Mouse (Mus musculus) lung, adult 2 months (tissue): ENCODE data around the gene Fbxw5. TPM values are rescaled to one million over a fixed set of nuclear protein-coding genes. Genes with fewer than 3 reads are reported as not detected.

Source experiments
- DNase-seq: peaks from one replicate; pipeline ENCODE4 v3.0.0; 2022
- H3K4me1 ChIP-seq: fragments of 200-500 bp; 2 replicates; pipeline ENCODE4 v1.6.1; 2011; ENCODE audit warnings: low read length; ENCODE audit not compliant: control insufficient read depth, insufficient read depth
- H3K4me3 ChIP-seq: fragments of 200-500 bp; replicated peaks from 2 replicates; pipeline ENCODE3; 2011; ENCODE audit warnings: low read depth, mild to moderate bottlenecking, control low read depth, low read length; ENCODE audit errors: extremely low read depth
- CTCF ChIP-seq: fragments of 200-500 bp; IDR thresholded peaks from 2 replicates; pipeline ENCODE4 v1.5.1; 2011; ENCODE audit warnings: mild to moderate bottlenecking, low read length, control low read depth; ENCODE audit not compliant: insufficient read depth
- POLR2A ChIP-seq: fragments of 200-500 bp; IDR thresholded peaks from 2 replicates; pipeline ENCODE4 v1.6.1; 2011; ENCODE audit warnings: low read depth, mild to moderate bottlenecking, control low read depth, low read length, borderline replicate concordance; ENCODE audit errors: extremely low read depth
- WGBS: fragments of 180-500 bp; shearing (Covaris S2); methylation state at CpG from one replicate; pipeline ENCODE4 v1.1.7; 2018; 5-methylcytosine and 5-hydroxymethylcytosine counted together
- polyA plus RNA-seq: library from polyadenylated mRNA; depleted of rRNA; stranded (reverse); fragments of >200 nt; gene quantifications from 2 replicates; pipeline ENCODE4 v1.2.3, GENCODE M21; 2012

Gene Fbxw5
- polyA plus RNA-seq, 1 experiment, result 37.4 TPM

DNA sequence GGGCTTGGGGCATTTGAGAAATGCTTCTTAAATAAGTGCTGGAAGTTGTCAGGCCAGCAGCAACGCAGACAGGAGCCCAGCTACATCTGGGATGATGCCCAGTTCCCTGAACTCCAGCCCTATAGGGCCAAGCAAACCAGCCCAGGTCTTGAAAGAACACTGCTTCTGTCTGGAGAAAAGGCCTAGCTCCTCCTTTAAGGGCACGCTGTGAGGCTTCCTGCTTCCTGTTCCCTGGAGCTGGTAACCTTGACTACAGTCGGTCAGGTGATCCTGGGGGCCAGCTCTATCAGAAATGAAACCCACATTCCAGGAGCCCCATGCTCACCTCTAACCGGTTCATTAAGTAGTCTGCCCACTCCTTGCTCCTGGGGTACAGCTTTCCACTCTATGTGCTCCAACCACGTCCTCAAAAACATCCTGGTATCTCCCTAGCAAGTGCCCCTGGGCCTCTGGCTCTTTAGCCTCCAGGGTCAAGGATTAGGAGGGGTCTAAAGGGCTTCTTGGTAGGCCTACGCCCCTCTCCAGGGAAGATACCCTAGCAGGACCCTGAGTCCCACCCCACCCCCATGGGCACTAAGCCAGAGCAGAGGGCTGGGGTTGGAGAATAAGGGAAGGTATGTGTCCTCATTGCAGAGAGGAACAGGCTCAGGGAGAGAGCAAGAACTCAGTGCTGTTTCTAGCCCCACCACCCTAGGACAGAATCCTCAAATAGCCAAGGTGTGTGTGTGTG, 2.5 kb upstream of the Fbxw5 start:
- Histone ChIP-seq H3K4me3 (no peak overlapping the region), H3K4me1 (peaks cover 9% of the 10 kb centered on the region)
- DNase-seq, result no peak
- WGBS, result 36% methylated on average over 6 of the region's 6 CpGs
- TF ChIP-seq POLR2A (no peak), CTCF (no peak)

- DNase-seq, result no peak
- peaks cover 9% of the 10 kb centered on the region for H3K4me1 ChIP-seq
- 70% methylated on average over 15 of the region's 15 CpGs for WGBS
- H3K4me3 ChIP-seq, result no peak overlapping the region
- no peak for TF ChIP-seq POLR2A
- TF ChIP-seq CTCF, result no peak
Measured at GRCm38 (mm10) chr2:25498622-25499478, 1.7 kb upstream of the Fbxw5 start.

DNA sequence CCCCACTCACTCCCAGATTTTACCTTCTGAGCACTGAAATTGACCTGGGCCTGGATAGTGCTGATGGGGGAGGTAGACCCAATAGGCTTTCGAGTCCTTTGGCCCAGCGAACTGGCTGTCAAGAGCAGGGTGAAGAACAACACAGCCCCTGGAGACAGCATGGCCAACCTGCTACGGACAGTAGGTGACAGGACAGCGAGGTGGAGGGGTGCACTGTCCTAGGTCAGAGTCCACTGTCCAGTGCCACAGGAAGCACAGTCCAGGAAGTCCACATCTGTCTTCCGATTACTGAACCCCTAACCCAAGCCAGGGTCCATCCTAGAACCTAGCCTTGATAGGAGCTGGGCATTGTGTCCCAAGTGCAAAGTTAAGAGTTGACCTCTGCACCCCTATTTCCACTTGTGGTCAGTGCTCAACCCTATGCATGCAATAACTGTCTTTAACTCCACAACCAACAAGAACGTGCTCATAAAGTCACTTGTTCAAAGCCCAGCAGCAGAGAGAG, 427 bp upstream of the Fbxw5 start:
- H3K4me3 ChIP-seq, result peak overlapping the region; percentile 37
- no peak for TF ChIP-seq CTCF
- TF ChIP-seq POLR2A, result no peak
- peaks cover 9% of the 10 kb centered on the region for H3K4me1 ChIP-seq
- no peak for DNase-seq
- WGBS, result 60% methylated on average over 6 of the region's 6 CpGs

GRCm38 (mm10) chr2:25501593-25502486, 1.3 kb downstream of the Fbxw5 start, which contains the start of gene C8g:
TSS of gene C8g (minus strand) at chr2:25501719.
- Histone ChIP-seq H3K4me1 (peaks cover 9% of the 10 kb centered on the region), H3K4me3 (peak within 1 kb of the TSS; percentile 81)
- WGBS, result 69% methylated on average over 20 of the region's 20 CpGs
- TF ChIP-seq CTCF (no peak), POLR2A (no peak)
- no peak for DNase-seq

DNA sequence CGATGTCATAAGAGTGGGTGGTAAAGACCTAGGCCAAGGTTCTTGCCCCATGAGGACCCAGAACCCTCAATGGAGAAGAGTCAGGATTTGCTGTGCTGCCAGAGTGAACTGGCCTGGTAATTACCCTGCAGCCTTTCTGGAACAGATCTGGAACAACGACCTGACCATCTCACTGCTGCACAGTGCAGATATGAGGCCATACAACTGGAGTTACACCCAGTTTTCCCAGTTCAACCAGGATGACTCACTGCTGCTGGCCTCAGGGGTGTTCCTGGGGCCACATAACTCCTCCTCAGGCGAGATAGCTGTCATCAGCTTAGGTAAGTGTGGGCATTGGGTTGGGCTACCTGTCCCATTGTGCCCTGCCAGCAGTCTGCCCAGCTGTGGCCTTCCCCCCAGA, 2.2 kb downstream of the Fbxw5 start:
- peaks cover 9% of the 10 kb centered on the region for H3K4me1 ChIP-seq
- no peak for DNase-seq
- H3K4me3 ChIP-seq, result no peak overlapping the region
- TF ChIP-seq CTCF, result no peak
- TF ChIP-seq POLR2A, result no peak
- 82% methylated on average over 3 of the region's 3 CpGs for WGBS

GRCm38 (mm10) chr2:25504538-25504937, 4.0 kb downstream of the Fbxw5 start:
- DNase-seq, result no peak
- H3K4me1 ChIP-seq, result peaks cover 9% of the 10 kb centered on the region
- no peak overlapping the region for H3K4me3 ChIP-seq
- TF ChIP-seq CTCF (no peak), POLR2A (no peak)
- 89% methylated on average over 19 of the region's 19 CpGs for WGBS

DNA sequence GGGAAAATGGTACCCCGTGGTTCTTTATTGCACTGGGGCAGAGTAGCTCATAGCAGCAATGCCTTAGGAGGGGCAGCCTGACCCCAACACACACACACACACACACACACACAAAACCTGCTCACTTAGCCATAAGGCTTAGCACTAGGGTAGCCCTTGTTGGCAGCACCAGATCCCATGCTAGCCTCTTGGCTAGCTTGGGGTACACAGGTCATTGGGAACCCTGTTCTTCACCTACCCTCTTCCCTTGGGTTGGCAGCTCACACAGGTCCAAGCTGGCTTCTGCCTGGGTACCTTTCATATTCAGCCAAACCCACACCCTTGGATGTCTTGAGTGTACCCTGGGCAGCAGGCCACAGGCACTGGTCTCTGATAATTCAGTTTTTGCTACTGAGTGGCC, 4.5 kb downstream of the Fbxw5 start:
- H3K4me3 ChIP-seq, result no peak overlapping the region
- TF ChIP-seq CTCF (no peak), POLR2A (no peak)
- H3K4me1 ChIP-seq, result peaks cover 8% of the 10 kb centered on the region
- DNase-seq, result no peak
- WGBS, result 88% methylated on average over 1 of the region's 1 CpGs

DNA sequence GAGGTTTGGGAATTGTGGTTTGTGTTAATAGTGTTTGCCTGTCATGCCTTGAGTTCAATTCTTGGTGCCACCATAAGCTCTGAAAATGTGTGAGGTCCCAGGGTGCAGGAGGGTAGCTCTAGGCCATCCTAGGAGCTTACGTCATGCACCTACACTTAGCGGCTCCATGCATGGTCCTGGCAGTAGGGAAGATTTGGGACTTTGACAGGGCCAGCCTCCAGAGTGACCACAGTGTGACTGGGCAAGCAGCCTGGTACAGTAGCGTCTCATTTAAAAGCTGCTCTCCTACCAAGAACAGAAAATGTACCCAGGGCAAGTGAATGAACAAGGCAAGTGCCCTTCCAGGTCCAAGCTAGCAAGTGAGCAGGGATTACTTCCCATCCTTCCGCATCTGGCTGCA, 5.3 kb downstream of the Fbxw5 start:
- no peak overlapping the region for H3K4me3 ChIP-seq
- no peak for TF ChIP-seq POLR2A
- no peak for TF ChIP-seq CTCF
- WGBS, result over 99% methylated on average over 4 of the region's 4 CpGs
- no peak for DNase-seq
- H3K4me1 ChIP-seq, result peaks cover 7% of the 10 kb centered on the region

DNA sequence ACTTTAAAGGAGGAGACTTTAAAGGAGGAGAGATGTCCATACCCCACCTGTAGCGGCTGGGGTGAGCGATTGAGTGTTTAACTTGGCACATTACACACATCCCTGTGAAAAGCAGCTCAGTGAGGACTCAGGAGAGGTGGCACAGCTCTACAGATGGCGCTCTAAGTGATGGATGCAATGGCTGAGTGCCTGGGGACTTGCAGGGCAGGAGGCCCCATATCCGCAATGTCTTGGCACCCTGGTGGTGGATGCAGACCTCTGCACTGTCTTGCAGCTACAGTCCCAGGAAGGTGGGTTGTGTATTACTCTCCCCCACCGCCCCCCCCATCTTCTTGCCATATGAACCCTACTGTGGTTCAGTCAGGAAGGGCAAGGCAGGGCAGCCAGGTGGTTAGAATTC, 6.4 kb downstream of the Fbxw5 start:
- no peak for TF ChIP-seq POLR2A
- peak; percentile 41; the same call in 1 of the 2 replicates for TF ChIP-seq CTCF
- Histone ChIP-seq H3K4me1 (no peaks in the 10 kb centered on the region), H3K4me3 (no peak overlapping the region)
- 38% methylated on average over 5 of the region's 5 CpGs for WGBS
- DNase-seq, result no peak
